Mouse (Mus musculus) embryonic fibroblast, embryonic 13.5 days (primary cell): ENCODE measurements at regions not wholly inside any gene's neighbourhood (a gene's known extent, or its start where the extent isn't known, plus 50 kb on each side); places are given as distances from the start of the nearest gene placed in this dataset.

Experiments used
- H3K27ac ChIP-seq: 2 replicates; pipeline ENCODE4 v1.5.1; 2012; ENCODE audit warnings: low read length, control low read depth, inconsistent platforms; ENCODE audit not compliant: insufficient read depth
- H3K4me1 ChIP-seq: 2 replicates; pipeline ENCODE4 v1.6.1; 2011; ENCODE audit warnings: low read length; ENCODE audit not compliant: control insufficient read depth, insufficient read depth
- H3K4me3 ChIP-seq: 2 replicates; pipeline ENCODE4 v1.5.1; 2011; ENCODE audit warnings: mild to moderate bottlenecking, control low read depth, low read length; ENCODE audit not compliant: insufficient read depth
- CTCF ChIP-seq: IDR thresholded peaks from 2 replicates; pipeline ENCODE4 v1.5.1; 2011; ENCODE audit warnings: mild to moderate bottlenecking, control low read depth, low read length, moderate library complexity, borderline replicate concordance; ENCODE audit not compliant: insufficient read depth
- POLR2A ChIP-seq: IDR thresholded peaks from 2 replicates; pipeline ENCODE4 v1.6.1; 2011; ENCODE audit warnings: low read depth, mild to moderate bottlenecking, control low read depth, low read length, moderate library complexity

DNA sequence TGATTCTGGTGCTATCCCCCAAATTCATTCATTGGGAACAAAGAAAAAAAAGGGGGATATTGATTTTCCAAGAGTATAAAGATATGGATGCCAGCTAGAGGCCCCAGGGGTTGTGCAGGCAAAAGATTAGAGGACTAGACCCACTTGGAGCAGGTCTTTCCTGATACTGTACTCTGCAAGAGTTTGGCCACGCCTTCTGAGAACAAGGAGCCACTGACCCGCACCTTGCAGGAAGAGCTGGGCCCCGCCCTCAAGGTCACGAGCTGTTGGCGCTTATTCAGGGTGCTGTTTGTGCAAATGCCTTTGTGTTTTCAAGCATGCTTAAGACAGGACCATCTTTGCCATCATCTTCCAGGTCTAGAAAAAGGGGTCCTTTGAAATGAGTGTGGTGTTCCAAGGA lies 54.5 kb upstream of the Slc7a1 start:
- TF ChIP-seq POLR2A, result no peak
- TF ChIP-seq CTCF, result no peak

DNA sequence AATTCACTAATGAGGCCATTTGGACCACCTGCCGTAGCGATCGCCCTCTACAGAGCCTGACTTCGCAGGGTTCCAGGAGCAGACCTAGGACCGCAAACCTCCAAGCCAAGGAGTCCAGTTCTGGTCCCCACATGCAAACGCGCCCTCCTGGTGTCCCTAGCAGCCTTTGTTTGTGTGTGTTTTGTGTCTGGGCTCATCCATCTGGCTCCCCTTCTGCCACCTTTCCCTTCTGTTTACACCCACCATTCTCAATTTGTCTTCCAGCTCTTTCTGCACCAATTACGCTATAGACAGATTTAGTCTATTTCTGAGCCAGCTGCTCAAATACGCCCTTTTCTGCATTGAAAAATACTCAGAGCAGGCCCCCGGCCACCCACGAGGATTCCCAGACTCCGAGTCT lies 54.1 kb upstream of the Slc7a1 start:
- Histone ChIP-seq H3K27ac (no peak overlapping the region), H3K4me3 (no peak overlapping the region), H3K4me1 (no peaks in the 10 kb centered on the region)
- no peak for TF ChIP-seq CTCF
- TF ChIP-seq POLR2A, result no peak

More for the DNA sequence above, 54.5 kb upstream of the Slc7a1 start:
- H3K4me3 ChIP-seq, result no peak overlapping the region
- H3K27ac ChIP-seq, result no peak overlapping the region
- H3K4me1 ChIP-seq, result no peaks in the 10 kb centered on the region

DNA sequence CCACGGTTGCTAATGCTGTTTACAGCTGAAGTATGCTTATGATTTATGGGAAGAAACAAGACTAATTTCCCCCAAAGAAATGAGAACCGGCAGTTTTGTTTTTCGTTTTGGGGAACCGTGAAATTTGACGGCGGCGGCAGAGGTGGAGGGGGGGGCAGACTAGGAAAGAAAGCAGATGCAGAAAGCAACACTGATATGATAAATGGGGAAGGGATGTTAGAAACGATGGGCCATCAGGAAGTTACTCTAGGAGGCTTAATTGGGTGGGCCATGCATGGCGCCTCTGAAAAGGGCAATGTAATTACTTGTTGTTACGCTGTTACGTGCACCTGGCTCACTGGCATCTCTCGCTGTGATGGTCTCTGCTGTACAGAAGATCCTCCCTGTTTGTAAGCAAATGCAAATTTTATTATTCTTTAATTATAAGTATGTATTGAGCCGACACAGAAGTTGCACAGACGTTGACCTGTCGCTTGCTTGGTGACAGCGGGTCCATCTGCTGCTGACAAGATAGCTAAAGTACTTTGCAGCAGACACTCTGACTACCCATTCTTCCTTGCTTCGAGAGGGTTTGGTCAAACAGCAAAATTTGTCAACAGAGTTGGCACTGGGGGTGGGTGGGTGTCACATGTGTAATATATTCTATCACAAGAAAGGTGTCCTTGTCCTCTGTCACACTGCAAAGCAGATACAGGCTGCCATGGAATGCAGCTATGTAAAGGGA lies 53.4 kb upstream of the Slc7a1 start:
- Histone ChIP-seq H3K4me3 (no peak overlapping the region), H3K4me1 (no peaks in the 10 kb centered on the region), H3K27ac (no peak overlapping the region)
- no peak for TF ChIP-seq POLR2A
- TF ChIP-seq CTCF, result no peak

DNA sequence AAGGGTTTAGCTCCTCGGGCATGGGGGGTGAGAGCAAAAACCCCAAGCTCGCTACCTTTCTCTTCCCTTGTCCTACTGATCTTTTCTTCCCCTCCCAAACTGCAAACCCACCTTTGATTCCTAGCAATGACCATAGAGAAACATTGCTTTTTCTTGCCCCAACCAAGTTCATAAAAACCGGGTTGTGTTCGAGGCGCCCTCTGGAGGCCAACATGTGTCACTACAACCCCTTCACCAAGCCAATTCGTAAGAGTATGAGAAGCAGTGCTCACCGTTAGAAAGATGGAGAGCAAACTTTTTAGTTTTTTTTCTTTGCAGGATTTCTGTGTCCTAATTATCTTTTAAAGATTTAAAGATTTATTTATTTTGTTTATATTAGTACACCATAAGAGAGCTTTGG lies 52.1 kb upstream of the Slc7a1 start:
- Histone ChIP-seq H3K4me3 (no peak overlapping the region), H3K27ac (no peak overlapping the region), H3K4me1 (no peaks in the 10 kb centered on the region)
- TF ChIP-seq POLR2A, result no peak
- TF ChIP-seq CTCF, result peak; percentile 42; the same call in 1 of the 2 replicates

DNA sequence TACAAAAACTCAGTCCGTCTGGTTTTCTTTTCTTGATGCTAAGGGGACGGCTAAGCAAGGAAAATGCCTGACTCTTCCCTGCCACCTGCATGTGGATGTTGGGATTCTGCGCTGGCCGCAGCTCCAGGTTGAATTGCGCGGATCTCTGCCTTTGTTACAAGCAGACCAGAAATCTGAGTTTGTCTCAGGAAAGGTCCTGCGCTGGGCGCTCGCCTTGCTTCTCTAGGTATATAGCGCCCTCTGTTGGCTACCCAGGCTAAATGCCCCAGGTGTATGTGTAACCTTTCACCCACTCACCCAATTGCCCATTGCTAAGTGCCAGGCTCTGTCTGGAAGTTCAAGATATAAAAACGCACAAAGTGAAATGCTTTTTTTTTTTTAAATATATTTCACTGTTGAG lies 51.2 kb upstream of the Slc7a1 start:
- no peak overlapping the region for H3K27ac ChIP-seq
- H3K4me1 ChIP-seq, result no peaks in the 10 kb centered on the region
- peak; percentile 33; the same call in 1 of the 2 replicates for TF ChIP-seq CTCF
- TF ChIP-seq POLR2A, result no peak
- H3K4me3 ChIP-seq, result no peak overlapping the region
